Mouse (Mus musculus) embryonic facial prominence, embryonic 14.5 days (tissue): ENCODE measurements around the gene Uchl5. TPM values are rescaled to one million over a fixed set of nuclear protein-coding genes. Genes with fewer than 3 reads are reported as not detected.

Experiments used
- ATAC-seq: fragments of 200-750 bp; cut with Nextera tagmentation; 2 replicates; pipeline ENCODE4 v1.8.0; 2017; ENCODE audit warnings: low read depth, moderate number of reproducible peaks, moderate TSS enrichment
- DNase-seq: peaks from one replicate; pipeline ENCODE4 v3.0.0-alpha.2; 2015; ENCODE audit warnings: low spot score
- H3K27ac ChIP-seq: fragments of 300-500 bp; sonication (generic); replicated peaks from 2 replicates; pipeline ENCODE4 v1.5.1; 2014; ENCODE audit warnings: low read depth, mild to moderate bottlenecking, low read length, moderate library complexity
- H3K27me3 ChIP-seq: fragments of 300-500 bp; sonication (generic); replicated peaks from 2 replicates; pipeline ENCODE4 v1.6.1; 2014; ENCODE audit warnings: low read length; ENCODE audit not compliant: control insufficient read depth, insufficient read depth
- H3K36me3 ChIP-seq: fragments of 300-500 bp; sonication (generic); 2 replicates; pipeline ENCODE4 v1.6.1; 2014; ENCODE audit warnings: low read length, mixed read lengths; ENCODE audit not compliant: control insufficient read depth, insufficient read depth
- H3K4me1 ChIP-seq: fragments of 300-500 bp; sonication (generic); 2 replicates; pipeline ENCODE4 v1.6.1; 2014; ENCODE audit warnings: antibody characterized with exemption, low read length; ENCODE audit not compliant: control insufficient read depth, insufficient read depth
- H3K4me2 ChIP-seq: fragments of 300-500 bp; sonication (generic); 2 replicates; pipeline ENCODE4 v1.6.1; 2014; ENCODE audit warnings: low read depth, mild to moderate bottlenecking, low read length, moderate library complexity, mixed read lengths
- H3K4me3 ChIP-seq: fragments of 300-500 bp; sonication (generic); 2 replicates; pipeline ENCODE4 v1.5.1; 2014; ENCODE audit warnings: low read depth, mild to moderate bottlenecking, low read length
- H3K9ac ChIP-seq: fragments of 300-500 bp; sonication (generic); 2 replicates; pipeline ENCODE4 v1.6.1; 2014; ENCODE audit warnings: low read depth, mild to moderate bottlenecking, low read length, moderate library complexity, mixed read lengths
- H3K9me3 ChIP-seq: fragments of 300-500 bp; sonication (generic); 2 replicates; pipeline ENCODE4 v1.6.1; 2016; ENCODE audit warnings: low read length; ENCODE audit not compliant: control insufficient read depth
- WGBS: fragments of 180-500 bp; shearing (Covaris S2); extraction: QIAGEN DNeasy Blood & Tissue Kit; methylation state at CpG from one replicate; pipeline ENCODE4 v1.1.7; 2014; 5-methylcytosine and 5-hydroxymethylcytosine counted together
- polyA plus RNA-seq: library from polyadenylated mRNA; unstranded; fragments of >200 nt; fragmentation: Nextera tagmentation; extraction: Ambion mirVana; gene quantifications from 2 replicates; pipeline ENCODE4 v1.2.1, GENCODE M21; 2014

Gene Uchl5
- polyA plus RNA-seq, 1 experiment from 2014 or later: 56.1 TPM

DNA sequence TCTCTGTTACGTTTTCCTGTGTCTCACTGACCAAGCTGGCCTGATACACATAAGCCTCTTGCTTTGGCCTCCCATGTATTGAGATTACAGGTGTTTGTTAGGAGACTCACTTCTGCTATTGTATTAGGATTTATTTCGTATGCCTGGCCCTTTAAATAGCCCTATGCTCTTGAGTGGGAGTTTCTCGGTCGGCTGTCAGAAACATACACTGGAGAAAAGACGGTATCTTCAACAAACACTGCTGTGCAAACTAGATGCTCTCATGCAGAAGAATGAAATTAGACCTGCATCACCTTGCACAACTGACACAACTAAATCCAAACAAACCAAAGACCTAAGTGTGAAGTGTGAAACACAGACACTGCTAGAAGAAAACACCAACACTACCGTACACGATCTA, 4.0 kb upstream of the Uchl5 start:
- 80% methylated on average over 7 of the region's 7 CpGs for WGBS
- no peak for ATAC-seq

DNA sequence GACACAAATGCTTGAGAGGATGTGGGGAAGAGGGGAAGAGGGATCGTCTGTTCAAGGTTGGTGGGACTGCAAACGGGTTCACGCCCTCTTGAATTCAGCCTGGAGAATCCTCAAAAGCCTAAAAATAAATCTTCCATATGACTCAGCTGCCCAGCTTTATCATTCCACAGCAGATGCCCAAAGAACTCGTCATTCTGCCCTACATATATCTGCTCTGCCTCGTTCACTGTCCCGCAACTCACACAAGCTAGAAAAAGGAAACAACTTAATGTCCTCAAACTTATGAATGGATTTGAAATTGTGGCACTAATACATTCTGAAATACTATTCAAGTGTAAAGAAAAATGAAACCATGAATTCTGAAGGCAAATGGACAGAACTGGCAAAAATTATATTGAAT, 3.2 kb upstream of the Uchl5 start:
- Histone ChIP-seq H3K9me3 (no peaks in the 10 kb centered on the region), H3K9ac (no peak overlapping the region), H3K4me3 (no peak overlapping the region), H3K4me1 (peaks cover 23% of the 10 kb centered on the region), H3K27ac (no peak overlapping the region), H3K27me3 (no peaks in the 10 kb centered on the region), H3K4me2 (no peak overlapping the region), H3K36me3 (peaks cover 13% of the 10 kb centered on the region)
- WGBS: 81% methylated on average over 6 of the region's 6 CpGs
- no peak for ATAC-seq
- DNase-seq: no peak

More for the DNA sequence above, 4.0 kb upstream of the Uchl5 start:
- peaks cover 15% of the 10 kb centered on the region for H3K4me1 ChIP-seq
- no peak overlapping the region for H3K27ac ChIP-seq
- peaks cover 13% of the 10 kb centered on the region for H3K36me3 ChIP-seq
- H3K4me2 ChIP-seq: no peak overlapping the region
- no peak overlapping the region for H3K4me3 ChIP-seq
- no peaks in the 10 kb centered on the region for H3K9me3 ChIP-seq
- H3K27me3 ChIP-seq: no peaks in the 10 kb centered on the region
- no peak for DNase-seq
- no peak overlapping the region for H3K9ac ChIP-seq

DNA sequence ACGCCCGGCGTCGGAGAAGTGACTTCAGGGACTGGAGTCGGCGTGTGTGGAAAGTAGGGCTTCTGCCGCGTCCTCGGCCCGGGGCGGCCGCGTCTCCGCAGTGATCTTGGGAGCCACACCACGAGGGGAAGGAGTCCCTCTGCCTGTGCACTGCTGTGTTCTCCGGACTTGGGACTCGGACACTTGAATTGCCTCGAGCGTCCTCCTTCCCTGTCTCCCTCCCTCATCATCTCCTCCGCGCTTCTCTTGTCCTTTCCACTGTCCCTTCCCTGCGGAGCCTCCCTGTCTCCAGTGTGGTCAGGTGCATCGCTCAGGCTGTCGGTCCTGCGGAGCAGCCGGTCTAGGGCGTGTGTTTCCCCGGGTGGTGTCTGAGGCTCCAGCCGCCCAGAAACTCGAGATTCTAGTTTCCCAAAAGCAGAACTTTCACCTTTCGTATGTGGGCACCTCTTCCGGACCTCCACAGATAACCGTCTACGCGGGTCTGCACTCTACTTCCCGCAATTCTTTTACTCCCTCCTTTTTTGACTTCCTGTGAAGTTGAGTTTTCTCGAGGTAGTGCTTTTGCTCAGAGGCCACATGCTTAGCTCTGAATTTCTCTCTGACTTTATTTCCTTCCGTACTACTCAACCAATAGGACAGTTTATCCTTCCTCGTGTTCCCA, 616 bp downstream of the Uchl5 start:
- peak; percentile 12 for DNase-seq
- peak; percentile 24 for ATAC-seq
- Histone ChIP-seq H3K36me3 (0 out of 2 replicates have a peak, but pooled peaks cover 3% of the 10 kb centered on the region), H3K4me3 (peak overlapping the region; percentile 90), H3K27ac (peak overlapping the region; percentile 80), H3K9ac (peak overlapping the region; percentile 91), H3K4me1 (peaks cover 23% of the 10 kb centered on the region), H3K4me2 (peak overlapping the region; percentile 91), H3K27me3 (no peaks in the 10 kb centered on the region), H3K9me3 (no peaks in the 10 kb centered on the region)
- under 1% methylated on average over 24 of the region's 39 CpGs for WGBS

DNA sequence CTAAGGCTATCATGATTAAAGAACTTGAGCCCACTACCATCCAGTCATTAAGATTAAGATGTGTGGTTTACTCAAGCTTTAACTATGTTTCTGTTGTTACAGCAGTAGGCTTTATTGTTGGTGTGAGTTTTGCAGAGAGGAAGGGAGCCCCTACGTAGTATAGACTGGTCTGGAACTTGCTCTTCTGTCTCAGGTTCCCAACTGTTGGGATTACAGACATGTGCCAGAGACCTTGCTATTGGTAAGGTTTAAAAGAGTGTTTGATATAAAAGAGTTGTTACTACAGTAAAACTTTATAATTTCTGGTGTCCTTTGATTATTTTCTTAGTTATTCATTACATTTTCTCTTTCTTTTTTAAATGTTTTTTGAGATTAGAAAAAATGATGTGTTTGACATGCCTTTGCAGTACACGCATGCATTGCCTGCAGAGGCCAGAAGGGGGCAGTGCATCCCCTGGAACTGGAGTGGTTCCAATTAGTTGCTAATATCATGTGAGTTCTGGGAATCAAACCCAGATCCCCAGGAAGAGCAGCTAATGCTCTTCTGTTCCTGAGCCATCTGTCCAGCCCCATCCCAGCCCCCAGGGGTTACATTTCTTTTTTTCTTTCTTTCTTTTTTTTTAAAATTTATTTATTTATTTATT, 11.6 kb downstream of the Uchl5 start:
- Histone ChIP-seq H3K4me1 (no peaks in the 10 kb centered on the region), H3K9ac (no peak overlapping the region), H3K4me3 (no peak overlapping the region), H3K27me3 (no peaks in the 10 kb centered on the region), H3K36me3 (0 out of 2 replicates have a peak, but pooled peaks cover 8% of the 10 kb centered on the region), H3K27ac (no peak overlapping the region), H3K4me2 (no peak overlapping the region), H3K9me3 (no peaks in the 10 kb centered on the region)
- WGBS: 77% methylated on average over 2 of the region's 2 CpGs
- ATAC-seq: no peak
- DNase-seq: no peak

DNA sequence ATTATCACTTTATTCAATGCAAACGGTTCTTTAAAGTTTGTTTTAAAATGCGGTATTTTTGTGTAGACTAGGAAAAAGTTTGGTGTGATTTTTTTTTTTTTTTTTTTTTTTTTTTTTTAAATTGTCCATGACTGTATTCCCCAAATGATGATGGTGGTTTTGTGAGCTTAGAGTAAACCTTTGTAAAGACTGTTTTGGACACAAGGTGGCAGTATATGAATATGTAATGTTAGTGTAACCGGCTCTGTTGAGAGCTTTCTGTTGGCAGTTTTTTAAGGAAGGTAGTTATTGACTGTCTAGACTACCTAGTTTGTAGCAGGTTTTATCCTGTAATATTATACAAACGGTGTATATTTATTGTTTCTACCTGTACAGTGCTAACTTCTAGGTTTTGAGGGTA, 26.5 kb downstream of the Uchl5 start:
- no peaks in the 10 kb centered on the region for H3K9me3 ChIP-seq
- DNase-seq (peak; percentile 92), ATAC-seq (peak; percentile 72; the same call in 1 of the 2 replicates)
- H3K4me2 ChIP-seq: no peak overlapping the region
- WGBS: 34% methylated on average over 4 of the region's 4 CpGs
- no peak overlapping the region for H3K4me3 ChIP-seq
- H3K4me1 ChIP-seq: no peaks in the 10 kb centered on the region
- H3K27me3 ChIP-seq: no peaks in the 10 kb centered on the region
- H3K9ac ChIP-seq: no peak overlapping the region
- peaks cover 13% of the 10 kb centered on the region for H3K36me3 ChIP-seq
- H3K27ac ChIP-seq: no peak overlapping the region

DNA sequence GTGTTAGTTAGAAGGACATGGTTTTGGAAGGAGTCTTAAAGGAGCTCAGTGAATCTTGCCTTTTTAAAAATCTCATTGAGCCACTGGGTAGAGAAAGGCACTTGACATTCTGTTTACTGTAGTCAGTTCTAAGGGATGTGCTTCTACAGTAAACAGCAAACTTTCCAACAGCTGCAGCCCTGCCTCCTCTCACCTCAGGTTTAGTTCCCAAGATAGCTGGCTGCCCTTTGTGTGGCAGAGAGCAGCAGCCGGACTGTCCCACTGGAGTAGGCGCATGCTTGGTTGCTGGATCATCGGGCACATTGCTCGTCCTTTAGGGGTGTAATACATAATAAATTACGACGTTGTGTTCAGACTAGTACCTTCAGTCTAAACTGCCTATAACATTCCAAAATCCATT, 32.0 kb downstream of the Uchl5 start:
- H3K4me1 ChIP-seq: no peaks in the 10 kb centered on the region
- no peak for ATAC-seq
- 94% methylated on average over 6 of the region's 6 CpGs for WGBS

DNA sequence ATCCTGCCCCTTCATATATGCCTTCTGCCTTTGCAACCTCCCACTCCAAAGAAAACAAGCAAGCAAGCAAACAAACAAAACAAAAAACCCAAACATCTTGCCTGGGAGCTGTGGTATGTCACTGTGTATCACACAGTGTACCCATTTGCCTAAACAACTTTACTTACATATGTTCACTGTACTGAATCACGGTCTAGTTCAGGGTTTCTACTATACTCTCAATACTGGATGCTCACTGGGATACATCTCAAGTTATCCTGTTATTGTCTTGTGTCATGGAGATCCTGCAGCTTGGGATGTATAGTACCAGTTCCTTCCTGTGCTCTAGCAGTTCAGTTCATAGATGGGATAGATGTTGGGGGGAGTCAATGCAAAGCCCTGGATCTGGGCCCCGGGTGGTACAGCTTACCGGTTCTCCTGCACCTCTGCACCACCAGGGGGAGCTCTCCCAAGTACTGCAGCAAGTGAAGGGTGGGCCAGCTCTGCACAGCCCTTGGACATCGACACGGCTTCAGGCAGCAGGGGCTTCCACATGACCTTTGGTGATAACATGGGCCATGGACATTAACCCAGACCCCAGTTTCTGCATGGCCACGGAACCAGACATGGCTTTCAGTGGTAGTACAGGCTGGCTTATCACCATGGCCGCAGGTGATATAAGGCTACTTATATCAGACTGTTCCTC, 36.7 kb downstream of the Uchl5 start:
- WGBS: 43% methylated on average over 7 of the region's 7 CpGs
- peak; percentile 91 for ATAC-seq
- no peaks in the 10 kb centered on the region for H3K36me3 ChIP-seq
- no peak overlapping the region for H3K4me3 ChIP-seq
- no peaks in the 10 kb centered on the region for H3K27me3 ChIP-seq
- no peaks in the 10 kb centered on the region for H3K4me1 ChIP-seq
- no peaks in the 10 kb centered on the region for H3K9me3 ChIP-seq
- H3K27ac ChIP-seq: no peak overlapping the region
- no peak overlapping the region for H3K9ac ChIP-seq
- peak; percentile 76 for DNase-seq
- H3K4me2 ChIP-seq: no peak overlapping the region

More for the DNA sequence above, 32.0 kb downstream of the Uchl5 start:
- H3K4me2 ChIP-seq: no peak overlapping the region
- H3K27me3 ChIP-seq: no peaks in the 10 kb centered on the region
- DNase-seq: no peak
- no peak overlapping the region for H3K27ac ChIP-seq
- H3K4me3 ChIP-seq: no peak overlapping the region
- H3K9me3 ChIP-seq: no peaks in the 10 kb centered on the region
- H3K9ac ChIP-seq: no peak overlapping the region
- H3K36me3 ChIP-seq: peaks cover 11% of the 10 kb centered on the region

DNA sequence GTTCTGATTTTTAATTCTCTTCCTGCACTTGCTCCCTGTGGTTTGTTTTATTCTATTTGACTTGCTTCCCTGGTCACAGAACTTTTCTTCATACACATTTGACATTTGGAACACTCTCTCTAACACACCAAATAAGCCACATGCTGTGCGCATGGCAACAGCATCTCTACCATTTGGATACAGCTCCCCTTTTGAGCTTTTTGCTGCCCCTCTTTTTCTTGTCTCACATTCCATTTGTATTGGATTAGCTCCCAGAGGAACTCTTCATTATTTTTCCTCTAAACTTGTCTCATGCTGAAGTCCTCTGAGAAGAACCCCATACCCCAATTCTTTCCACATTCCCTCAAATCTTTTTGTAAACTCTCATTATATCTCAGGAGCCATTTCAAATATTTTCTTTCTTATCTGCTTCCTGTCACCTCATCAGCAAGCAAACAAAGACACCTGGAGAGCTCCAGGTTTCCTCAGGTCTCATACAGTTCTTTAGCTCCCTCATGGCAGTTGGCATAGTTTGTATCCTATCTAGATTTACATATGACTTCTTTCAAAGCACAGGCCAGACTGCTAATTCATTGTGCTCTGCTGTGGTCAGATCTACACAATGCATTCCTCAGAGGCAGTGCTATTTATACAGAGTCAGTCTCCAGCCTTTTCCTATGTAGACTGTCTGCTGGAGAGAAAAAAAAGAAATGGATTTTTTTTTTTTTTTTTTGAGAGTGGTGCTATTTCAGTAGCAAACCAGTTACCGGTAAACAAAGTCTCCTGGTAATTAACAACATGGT, 43.2 kb downstream of the Uchl5 start:
- H3K27ac ChIP-seq: no peak overlapping the region; the same call in 1 of the 2 replicates
- H3K36me3 ChIP-seq: no peaks in the 10 kb centered on the region
- H3K9me3 ChIP-seq: no peaks in the 10 kb centered on the region
- H3K4me3 ChIP-seq: no peak overlapping the region
- H3K27me3 ChIP-seq: no peaks in the 10 kb centered on the region
- WGBS: 76% methylated on average over 2 of the region's 2 CpGs
- H3K4me2 ChIP-seq: no peak overlapping the region
- ATAC-seq (no peak), DNase-seq (peak; percentile 49)
- H3K4me1 ChIP-seq: 0 out of 2 replicates have a peak, but pooled peaks cover 3% of the 10 kb centered on the region
- no peak overlapping the region for H3K9ac ChIP-seq
